7 mouse cellular contexts compared by ENCODE assay signal in the genomic region with DNA sequence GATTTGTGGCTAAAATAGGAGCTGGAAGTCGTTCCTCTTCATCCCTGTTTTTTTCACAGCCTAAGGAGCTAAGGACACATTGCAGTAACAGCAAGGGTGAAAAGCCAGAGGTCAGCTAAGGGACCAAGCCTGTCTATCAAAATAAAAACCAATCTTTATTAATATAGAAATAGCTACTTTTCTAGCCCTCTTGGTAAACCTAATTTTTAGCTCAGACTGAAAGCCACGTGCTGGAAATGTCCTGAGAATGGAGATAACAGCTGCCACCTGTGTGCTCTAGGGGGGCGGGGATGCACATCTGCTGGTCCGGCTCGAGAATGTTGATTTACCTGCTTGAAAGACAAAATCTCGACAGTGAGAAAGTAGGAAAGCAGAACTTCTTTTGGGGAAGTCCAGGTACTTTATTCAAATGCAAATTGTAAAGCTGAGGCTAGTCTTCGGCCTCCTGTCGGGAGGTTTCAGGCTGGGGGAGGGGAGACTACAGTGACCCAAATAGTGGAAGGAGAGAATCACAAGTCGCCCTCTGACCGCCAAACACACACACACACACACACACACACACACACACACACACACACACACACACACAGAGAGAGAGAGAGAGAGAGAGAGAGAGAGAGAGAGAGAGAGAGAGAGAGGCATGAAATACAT.
DNase-seq lines count a peak whose midpoint lies in the region; TF ChIP-seq lines count a peak whose summit lies in the region.
"Not testable (repeated sequence)": the region's sequence is repeated elsewhere in the genome, so short reads cannot be mapped to it uniquely, and the experiment has no call there.

No protein-coding gene starts in this region.

- dilution Hi-C loops in CH12.LX (cut with MboI; ENCODE audit: extremely low pct_ligation_motif_present, extremely low pct_unique_long_range_greater_than_20kb, low sequenced_read_pairs): not testable (repeated sequence)

- peak; percentile 90 for DNase-seq in A20 (ENCODE audit: low read depth, low spot score)
- DNase-seq in CH12.LX (ENCODE audit: extremely low read depth): peak; percentile 38
- peak; percentile 56 for DNase-seq in ES-CJ7 (ENCODE audit: low read depth, low spot score)
- not testable (repeated sequence) for DNase-seq in MEL (ENCODE audit: low read depth, low spot score)
- peak; percentile 72 for DNase-seq in R1 (ENCODE audit: low read depth, low spot score)
- DNase-seq in ZHBTc4 (ENCODE audit: low read depth, low spot score): peak; percentile 39

- H3K4me2 ChIP-seq in CH12.LX (ENCODE audit: insufficient read depth, low read depth, poor library complexity, severe bottlenecking): peak overlapping the region; percentile 37; the same call in 1 of the 2 replicates

- H3K9ac ChIP-seq in CH12.LX (ENCODE audit: insufficient read depth, low read depth); ES-Bruce4 (ENCODE audit: low read depth, poor library complexity, severe bottlenecking); MEL (ENCODE audit: control insufficient read depth, low read depth, low read length, poor library complexity, severe bottlenecking): not testable (repeated sequence)

- not testable (repeated sequence) for H3K36me3 ChIP-seq in CH12.LX (replicated peaks in 1 of 2; ENCODE audit: control insufficient read depth in 1 of 2, insufficient read depth in 1 of 2, low read length in 1 of 2); ES-Bruce4 (ENCODE audit: control insufficient read depth, insufficient read depth, low read length, poor library complexity, severe bottlenecking)
- H3K36me3 ChIP-seq in MEL (ENCODE audit: control insufficient read depth in 1 of 2, insufficient read depth in 2 of 2, low read length in 2 of 2): peaks cover 0 to 29% of the 10 kb centered on the region in 2 experiments; a peak in 2 of 4 replicates

- peaks cover 14 to 46% of the 10 kb centered on the region in 2 experiments for H3K4me1 ChIP-seq in CH12.LX (ENCODE audit: control insufficient read depth in 1 of 2, insufficient read depth in 2 of 2)
- not testable (repeated sequence) for H3K4me1 ChIP-seq in ES-Bruce4 (ENCODE audit: control insufficient read depth, insufficient read depth, low read length)
- peaks cover 34 to 52% of the 10 kb centered on the region in 2 experiments for H3K4me1 ChIP-seq in MEL (ENCODE audit: control insufficient read depth in 1 of 2, insufficient read depth in 2 of 2, low read length in 2 of 2)

- TF ChIP-seq POLR2A in CH12.LX (IDR thresholded peaks at IDR 0.05; ENCODE audit: low read depth, low read length); ES-Bruce4 (IDR thresholded peaks at IDR 0.05; ENCODE audit: insufficient read depth, low read length); MEL (IDR thresholded peaks at IDR 0.05; ENCODE audit: control insufficient read depth in 1 of 2, insufficient read depth in 1 of 2, low read depth in 1 of 2, low read length in 2 of 2, poor library complexity in 1 of 2): not testable (repeated sequence)

- not testable (repeated sequence) for H3K4me3 ChIP-seq in CH12.LX (replicated peaks in 1 of 3; ENCODE audit: low read depth in 2 of 3, low read length in 2 of 3, poor library complexity in 1 of 3); ES-Bruce4 (ENCODE audit: low read depth, low read length); MEL (ENCODE audit: control insufficient read depth in 1 of 2, insufficient read depth in 1 of 2, low read depth in 2 of 2, low read length in 2 of 2)

- H3K9me3 ChIP-seq in CH12.LX (replicated peaks; ENCODE audit: low read length); ES-Bruce4 (replicated peaks; ENCODE audit: control insufficient read depth, insufficient read depth, low read length, poor library complexity, severe bottlenecking); MEL (replicated peaks; ENCODE audit: insufficient read depth, low read length): not testable (repeated sequence)

- TF ChIP-seq CTCF in CH12.LX (conservative IDR thresholded peaks at IDR 0.05 in 1 of 2, IDR thresholded peaks at IDR 0.05 in 1 of 2; ENCODE audit: low read depth in 2 of 2, low read length in 2 of 2); ES-Bruce4 (IDR thresholded peaks at IDR 0.05; ENCODE audit: low read depth, low read length); MEL (IDR thresholded peaks at IDR 0.05 in 2 of 3, conservative IDR thresholded peaks at IDR 0.05 in 1 of 3; ENCODE audit: control insufficient read depth in 1 of 3, insufficient read depth in 1 of 3, low read depth in 2 of 3, low read length in 3 of 3, poor library complexity in 1 of 3, severe bottlenecking in 1 of 3): not testable (repeated sequence)

- peak; percentile 56 for TF ChIP-seq EP300 in CH12.LX (IDR thresholded peaks at IDR 0.05; ENCODE audit: low read length)
- peak; percentile 65 for TF ChIP-seq EP300 in ES-Bruce4 (IDR thresholded peaks at IDR 0.05; ENCODE audit: insufficient read depth, low read depth, low read length)
- not testable (repeated sequence) for TF ChIP-seq EP300 in MEL (IDR thresholded peaks at IDR 0.05; ENCODE audit: low read depth in 1 of 2, low read length in 2 of 2)

- not testable (repeated sequence) for TF ChIP-seq RAD21 in CH12.LX (IDR thresholded peaks at IDR 0.05; ENCODE audit: low read depth, low read length); MEL (IDR thresholded peaks at IDR 0.05; ENCODE audit: low read depth, low read length)

- in situ Hi-C loops in CH12.LX (cut with MboI; ENCODE audit: low pct_ligation_motif_present, low pct_unique_long_range_greater_than_20kb, low sequenced_read_pairs): not testable (repeated sequence)

- H3K27me3 ChIP-seq in CH12.LX (replicated peaks): peaks cover 45% of the 10 kb centered on the region
- H3K27me3 ChIP-seq in ES-Bruce4 (ENCODE audit: control insufficient read depth, insufficient read depth, low read length, poor library complexity, severe bottlenecking); MEL (ENCODE audit: control insufficient read depth in 1 of 2, insufficient read depth in 2 of 2, low read length in 2 of 2): not testable (repeated sequence)

- H3K27ac ChIP-seq in CH12.LX (ENCODE audit: insufficient read depth, low read depth); ES-Bruce4 (ENCODE audit: insufficient read depth, low read length); MEL (ENCODE audit: control insufficient read depth, low read depth, low read length): not testable (repeated sequence)

- not testable (repeated sequence) for H3K79me2 ChIP-seq in CH12.LX (replicated peaks; ENCODE audit: control insufficient read depth, extremely low read depth, insufficient read depth, poor library complexity, severe bottlenecking); MEL (ENCODE audit: control insufficient read depth, insufficient read depth, low read length, poor library complexity)

TF ChIP-seq in CH12.LX, 34 proteins besides CTCF, POLR2A, EP300 and RAD21:
- TF ChIP-seq ETS1 (conservative IDR thresholded peaks at IDR 0.05; ENCODE audit: low read depth, low read length): peak; percentile 41
- TF ChIP-seq BHLHE40 (IDR thresholded peaks at IDR 0.05; ENCODE audit: low read depth, low read length): peak; percentile 77
- peak; percentile 54; the same call in 1 of the 2 replicates for TF ChIP-seq MYC (IDR thresholded peaks at IDR 0.05; ENCODE audit: low read depth, low read length)
- peak; percentile 83 for TF ChIP-seq TCF12 (IDR thresholded peaks at IDR 0.05; ENCODE audit: low read depth, low read length)
- TF ChIP-seq CHD2 (IDR thresholded peaks at IDR 0.05; ENCODE audit: low read length): peak; percentile 74
- peak; percentile 35; the same call in 1 of the 2 replicates for TF ChIP-seq MXI1 (IDR thresholded peaks at IDR 0.05; ENCODE audit: low read depth, low read length)
- peak; percentile 69 for TF ChIP-seq IRF4 (IDR thresholded peaks at IDR 0.05; ENCODE audit: low read depth, low read length)
- TF ChIP-seq MEF2A (IDR thresholded peaks at IDR 0.05; ENCODE audit: borderline replicate concordance, low read depth, low read length): peak; percentile 49; the same call in 1 of the 2 replicates
- peak; percentile 15; the same call in 1 of the 2 replicates for TF ChIP-seq MAX (IDR thresholded peaks at IDR 0.05; ENCODE audit: low read length)

TF ChIP-seq in MEL, 35 proteins besides CTCF, POLR2A, EP300 and RAD21:
- TF ChIP-seq BHLHE40 (IDR thresholded peaks at IDR 0.05; ENCODE audit: borderline replicate concordance, low read depth, low read length) (peak; percentile 34; the same call in 1 of the 2 replicates), MAX (IDR thresholded peaks at IDR 0.05; ENCODE audit: low read length) (0 out of 2 replicates have a peak, but pooled peaks have one; percentile 27)
